Mouse (Mus musculus) limb, embryonic 11.5 days (tissue): Measurements from ENCODE around the gene Sucnr1. TPM values are rescaled to one million over a fixed set of nuclear protein-coding genes. Genes with fewer than 3 reads are reported as not detected.

Experiments
- ATAC-seq: fragments of 200-750 bp; cut with Nextera tagmentation; 2 replicates; pipeline ENCODE4 v1.8.0; 2017; ENCODE audit warnings: low read depth; ENCODE audit not compliant: insufficient number of reproducible peaks, low FRiP score, low TSS enrichment
- DNase-seq: peaks from one replicate; pipeline ENCODE4 v3.0.0-alpha.2; 2015; ENCODE audit warnings: low spot score
- H3K27ac ChIP-seq: fragments of 300-500 bp; sonication (generic); replicated peaks from 2 replicates; pipeline ENCODE4 v1.5.1; 2014; ENCODE audit warnings: low read depth, mild to moderate bottlenecking, low read length
- H3K27me3 ChIP-seq: fragments of 300-500 bp; sonication (generic); 2 replicates; pipeline ENCODE4 v1.6.1; 2014; ENCODE audit warnings: mild to moderate bottlenecking, low read length, mixed read lengths; ENCODE audit not compliant: control insufficient read depth, insufficient read depth
- H3K36me3 ChIP-seq: fragments of 300-500 bp; sonication (generic); 2 replicates; pipeline ENCODE4 v1.6.1; 2014; ENCODE audit warnings: mild to moderate bottlenecking, low read length, moderate library complexity, mixed read lengths; ENCODE audit not compliant: control insufficient read depth, insufficient read depth
- H3K4me1 ChIP-seq: fragments of 300-500 bp; sonication (generic); 2 replicates; pipeline ENCODE4 v1.6.1; 2014; ENCODE audit warnings: low read length, mixed read lengths; ENCODE audit not compliant: control insufficient read depth, insufficient read depth
- H3K4me2 ChIP-seq: fragments of 300-500 bp; sonication (generic); 2 replicates; pipeline ENCODE4 v1.6.1; 2014; ENCODE audit warnings: low read depth, mild to moderate bottlenecking, moderate library complexity; ENCODE audit not compliant: severe bottlenecking
- H3K4me3 ChIP-seq: fragments of 300-500 bp; sonication (generic); 2 replicates; pipeline ENCODE4 v1.5.1; 2014; ENCODE audit warnings: low read depth, low read length
- H3K9ac ChIP-seq: fragments of 300-500 bp; sonication (generic); 2 replicates; pipeline ENCODE4 v1.6.1; 2014; ENCODE audit warnings: mild to moderate bottlenecking, low read length
- H3K9me3 ChIP-seq: fragments of 300-500 bp; sonication (generic); 2 replicates; pipeline ENCODE4 v1.6.1; 2016; ENCODE audit warnings: low read length; ENCODE audit not compliant: control insufficient read depth
- WGBS: fragments of 180-500 bp; shearing (Covaris S2); extraction: QIAGEN DNeasy Blood & Tissue Kit; methylation state at CpG from one replicate; pipeline ENCODE4 v1.1.7; 2014; 5-methylcytosine and 5-hydroxymethylcytosine counted together
- polyA plus RNA-seq: library from polyadenylated mRNA; unstranded; fragments of >200 nt; fragmentation: Nextera tagmentation; extraction: Ambion mirVana; gene quantifications from 2 replicates; pipeline ENCODE4 v1.2.1, GENCODE M21; 2014

Sucnr1 gene
- polyA plus RNA-seq, 1 experiment from 2014 or later, result not detected

DNA sequence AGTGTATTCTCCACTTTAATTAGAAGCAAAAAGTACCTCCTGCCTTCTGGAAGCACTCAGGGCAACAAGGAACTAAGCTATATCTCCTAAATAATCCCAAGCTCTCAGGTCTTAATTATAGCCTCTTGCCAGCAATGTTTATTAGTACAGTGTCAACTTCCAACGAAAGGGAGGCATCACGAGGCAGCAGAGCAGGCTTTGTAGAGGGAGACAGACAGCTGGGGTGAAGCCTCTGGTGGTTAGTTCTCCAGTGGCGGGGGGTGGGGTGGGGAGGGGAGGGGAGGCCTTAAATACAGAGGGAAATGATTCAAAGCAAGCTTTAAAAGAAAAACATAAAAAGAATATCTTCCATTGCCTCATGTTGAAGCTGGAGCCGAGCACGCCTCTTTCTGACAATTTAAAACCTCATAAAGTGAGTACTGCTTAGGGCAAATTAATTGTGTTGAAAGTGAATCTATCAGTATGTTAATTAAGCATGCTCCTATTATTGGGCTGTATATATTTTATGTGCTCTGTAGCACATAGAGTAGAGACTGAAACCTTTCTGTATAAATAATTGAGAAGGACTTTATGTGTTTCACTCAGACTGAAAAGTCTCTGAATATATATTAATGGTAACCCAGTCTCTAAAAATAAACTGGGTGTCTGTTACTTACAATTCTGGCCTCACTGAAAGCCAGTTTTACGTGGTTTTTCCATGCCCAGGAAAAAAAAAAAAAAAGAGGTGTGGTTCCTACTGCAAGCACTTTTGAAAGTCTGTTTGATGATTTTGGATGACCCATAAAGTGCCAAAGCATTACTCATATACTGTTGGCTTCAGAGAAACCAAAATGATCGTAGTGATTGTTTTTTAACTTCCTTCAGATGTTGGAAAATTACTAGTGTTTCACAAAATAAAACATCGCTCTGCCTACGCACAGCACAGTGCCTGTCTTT, 42.5 kb downstream of the Sucnr1 start:
- Histone ChIP-seq H3K4me1 (no peaks in the 10 kb centered on the region; the same call in 1 of the 2 replicates), H3K4me2 (no peak overlapping the region), H3K36me3 (no peaks in the 10 kb centered on the region), H3K9ac (no peak overlapping the region), H3K27me3 (no peaks in the 10 kb centered on the region), H3K9me3 (no peaks in the 10 kb centered on the region), H3K27ac (no peak overlapping the region), H3K4me3 (no peak overlapping the region)
- DNase-seq, result no peak
- WGBS, result 31% methylated on average over 9 of the region's 9 CpGs
- peak; percentile 54; the same call in 1 of the 2 replicates for ATAC-seq

DNA sequence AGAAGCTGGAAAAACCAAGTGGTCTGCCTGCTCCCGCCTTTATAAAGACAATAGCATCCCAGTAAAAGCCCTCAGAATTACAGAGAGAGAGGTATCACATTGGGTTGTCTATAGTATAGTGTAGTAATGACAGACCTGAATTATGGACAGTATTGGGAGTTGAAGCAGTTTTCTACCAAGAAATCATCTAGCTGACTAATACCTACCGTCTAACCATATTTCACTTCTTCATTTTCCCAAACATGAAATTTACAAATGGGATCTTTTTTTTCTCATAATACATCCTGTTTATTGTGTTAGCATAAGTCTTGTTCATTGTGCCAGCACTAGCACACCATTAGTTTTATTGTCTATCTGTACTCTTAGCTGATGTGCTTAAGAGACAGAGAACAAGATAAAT, 44.9 kb downstream of the Sucnr1 start:
- WGBS, result 89% methylated on average over 2 of the region's 2 CpGs
- Histone ChIP-seq H3K36me3 (no peaks in the 10 kb centered on the region), H3K4me1 (no peaks in the 10 kb centered on the region; the same call in 1 of the 2 replicates), H3K4me2 (no peak overlapping the region), H3K9me3 (no peaks in the 10 kb centered on the region), H3K9ac (no peak overlapping the region), H3K4me3 (no peak overlapping the region), H3K27ac (no peak overlapping the region), H3K27me3 (no peaks in the 10 kb centered on the region)
- ATAC-seq (no peak), DNase-seq (no peak)

DNA sequence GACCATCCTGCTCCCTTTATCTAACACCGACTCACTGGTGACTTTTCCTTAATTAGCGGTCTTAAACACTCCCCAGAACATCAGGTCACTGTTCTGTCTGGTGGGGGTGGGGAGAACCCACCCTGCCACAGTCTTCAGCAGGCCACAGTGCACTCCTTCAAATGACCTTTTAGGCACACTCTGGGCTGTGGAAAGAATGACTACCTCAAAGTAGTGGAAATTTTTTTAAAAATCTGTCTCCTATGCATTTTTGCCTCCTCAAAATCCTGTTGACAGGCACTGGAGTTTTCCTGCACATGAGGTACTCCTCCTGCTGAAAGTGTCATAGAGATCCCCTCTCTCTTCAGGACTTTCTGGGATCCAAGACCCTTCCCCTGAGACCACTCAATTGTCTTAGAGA, 46.6 kb downstream of the Sucnr1 start:
- no peak overlapping the region for H3K9ac ChIP-seq
- H3K27ac ChIP-seq, result no peak overlapping the region
- no peaks in the 10 kb centered on the region for H3K27me3 ChIP-seq
- H3K4me1 ChIP-seq, result no peaks in the 10 kb centered on the region; the same call in 1 of the 2 replicates
- H3K9me3 ChIP-seq, result no peaks in the 10 kb centered on the region
- H3K4me2 ChIP-seq, result no peak overlapping the region
- ATAC-seq (no peak), DNase-seq (no peak)
- no peak overlapping the region for H3K4me3 ChIP-seq
- 65% methylated on average over 2 of the region's 2 CpGs for WGBS
- no peaks in the 10 kb centered on the region for H3K36me3 ChIP-seq

DNA sequence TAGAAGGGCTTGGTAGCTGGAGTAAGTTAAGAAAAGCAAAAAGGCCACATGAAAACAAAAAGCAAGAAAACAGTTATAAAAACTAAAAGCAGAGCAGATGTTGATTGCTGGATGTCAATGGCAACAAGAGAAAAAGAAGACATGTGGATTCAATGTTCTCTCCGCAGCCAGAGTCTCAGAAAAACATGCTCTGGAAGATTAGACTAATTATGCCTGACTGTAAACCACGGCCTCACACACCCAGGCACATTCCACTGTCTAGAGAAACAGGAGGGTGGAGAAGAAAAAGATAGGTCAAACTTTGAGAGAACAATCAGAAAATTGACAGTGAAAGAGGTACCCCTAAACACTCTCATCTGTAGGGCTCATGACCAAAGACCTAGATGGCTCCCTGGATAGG, 54.1 kb downstream of the Sucnr1 start:
- DNase-seq (no peak), ATAC-seq (no peak)
- no peaks in the 10 kb centered on the region for H3K9me3 ChIP-seq
- no peaks in the 10 kb centered on the region for H3K36me3 ChIP-seq
- H3K27ac ChIP-seq, result no peak overlapping the region
- no peak overlapping the region for H3K4me3 ChIP-seq
- H3K9ac ChIP-seq, result no peak overlapping the region
- no peaks in the 10 kb centered on the region for H3K27me3 ChIP-seq
- 21% methylated on average over 2 of the region's 2 CpGs for WGBS
- no peaks in the 10 kb centered on the region for H3K4me1 ChIP-seq
- H3K4me2 ChIP-seq, result no peak overlapping the region

Other genes with a start within 250 kb of the Sucnr1 start
- not detected in 2 replicates for gene Gm8298, start 220.8 kb upstream of the Sucnr1 start, polyA plus RNA-seq
- gene C130079G13Rik, start 156.7 kb upstream of the Sucnr1 start, polyA plus RNA-seq, result not detected in 2 replicates
- gene Aadacl2, start 75.1 kb upstream of the Sucnr1 start, polyA plus RNA-seq, result not detected in 2 replicates
- not detected in 2 replicates for gene Aadac, start 56.2 kb upstream of the Sucnr1 start, polyA plus RNA-seq